Mouse (Mus musculus) liver, embryonic 15.5 days (tissue): ENCODE data around the gene Odaph. TPM values are rescaled to one million over a fixed set of nuclear protein-coding genes. Genes with fewer than 3 reads are reported as not detected.
"Not testable (repeated sequence)": the region's sequence is repeated elsewhere in the genome, so short reads cannot be mapped to it uniquely, and the experiment has no call there.

Experiments used
- ATAC-seq: fragments of 200-750 bp; cut with Nextera tagmentation; 2 replicates; pipeline ENCODE4 v1.8.0; 2017; ENCODE audit warnings: moderate number of reproducible peaks, mild to moderate bottlenecking, moderate library complexity; ENCODE audit not compliant: insufficient read depth
- H3K27ac ChIP-seq: fragments of 300-500 bp; sonication (generic); replicated peaks from 2 replicates; pipeline ENCODE4 v1.5.1; 2015; ENCODE audit warnings: mild to moderate bottlenecking, inconsistent platforms
- H3K27me3 ChIP-seq: fragments of 300-500 bp; sonication (generic); 2 replicates; pipeline ENCODE4 v1.6.1; 2015; ENCODE audit warnings: mild to moderate bottlenecking, inconsistent platforms
- H3K36me3 ChIP-seq: fragments of 300-500 bp; sonication (generic); replicated peaks from 2 replicates; pipeline ENCODE4 v1.6.1; 2015; ENCODE audit warnings: moderate library complexity, mild to moderate bottlenecking, inconsistent platforms
- H3K4me1 ChIP-seq: fragments of 300-500 bp; sonication (generic); replicated peaks from 2 replicates; pipeline ENCODE4 v1.6.1; 2015; ENCODE audit warnings: inconsistent platforms
- H3K4me2 ChIP-seq: fragments of 300-500 bp; sonication (generic); 2 replicates; pipeline ENCODE4 v1.6.1; 2015; ENCODE audit warnings: moderate library complexity, mild to moderate bottlenecking, inconsistent platforms
- H3K4me3 ChIP-seq: fragments of 300-500 bp; sonication (generic); replicated peaks from 2 replicates; pipeline ENCODE4 v1.5.1; 2015; ENCODE audit warnings: mild to moderate bottlenecking, inconsistent platforms
- H3K9ac ChIP-seq: fragments of 300-500 bp; sonication (generic); 2 replicates; pipeline ENCODE4 v1.6.1; 2015; ENCODE audit warnings: moderate library complexity, mild to moderate bottlenecking, inconsistent platforms
- H3K9me3 ChIP-seq: fragments of 300-500 bp; sonication (generic); replicated peaks from 2 replicates; pipeline ENCODE4 v1.6.1; 2016; ENCODE audit warnings: inconsistent platforms
- WGBS: fragments of 180-500 bp; shearing (Covaris S2); methylation state at CpG from one replicate; pipeline ENCODE4 v1.1.7; 2015; ENCODE audit warnings: mixed read lengths; ENCODE audit not compliant: insufficient replicate concordance; 5-methylcytosine and 5-hydroxymethylcytosine counted together
- polyA plus RNA-seq: library from polyadenylated mRNA; unstranded; fragments of >200 nt; fragmentation: Nextera tagmentation; extraction: Ambion mirVana; gene quantifications from 2 replicates; pipeline ENCODE4 v1.2.1, GENCODE M21; 2015

Odaph gene
- polyA plus RNA-seq = not detected in 2 replicates

DNA sequence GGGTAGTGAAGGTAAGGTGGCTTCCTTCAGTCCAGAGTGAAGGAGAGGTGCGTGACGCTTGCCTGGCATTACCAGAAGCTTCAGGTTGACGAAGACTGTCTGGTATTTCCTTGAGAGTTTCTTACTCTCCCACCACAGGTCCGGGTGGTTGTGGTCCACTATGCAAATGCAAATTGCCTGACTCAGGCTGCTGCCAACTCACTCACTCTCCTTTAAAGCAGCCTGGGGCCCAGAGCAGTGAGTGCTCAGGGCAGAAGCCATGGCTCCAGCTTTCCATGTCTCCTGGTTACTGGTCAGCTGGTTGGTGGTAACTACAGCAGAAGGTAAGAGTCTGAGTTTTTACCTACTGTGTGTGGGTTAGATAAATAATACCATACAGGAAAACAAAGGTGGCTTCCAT lies at the start of gene Odaph:
TSS of gene Odaph (plus strand) at position 240 of the 400 bp plus-strand sequence.
- no peaks in the 10 kb centered on the region for H3K27me3 ChIP-seq
- WGBS = 66% methylated on average over 4 of the region's 4 CpGs
- ATAC-seq = no peak
- no peak within 1 kb of the TSS for H3K4me2 ChIP-seq
- H3K4me1 ChIP-seq = no peaks in the 10 kb centered on the region
- no peaks in the 10 kb centered on the region for H3K9me3 ChIP-seq
- H3K4me3 ChIP-seq = no peak within 1 kb of the TSS
- no peak within 1 kb of the TSS for H3K9ac ChIP-seq
- no peak within 1 kb of the TSS for H3K27ac ChIP-seq
- no peaks in the 10 kb centered on the region for H3K36me3 ChIP-seq

DNA sequence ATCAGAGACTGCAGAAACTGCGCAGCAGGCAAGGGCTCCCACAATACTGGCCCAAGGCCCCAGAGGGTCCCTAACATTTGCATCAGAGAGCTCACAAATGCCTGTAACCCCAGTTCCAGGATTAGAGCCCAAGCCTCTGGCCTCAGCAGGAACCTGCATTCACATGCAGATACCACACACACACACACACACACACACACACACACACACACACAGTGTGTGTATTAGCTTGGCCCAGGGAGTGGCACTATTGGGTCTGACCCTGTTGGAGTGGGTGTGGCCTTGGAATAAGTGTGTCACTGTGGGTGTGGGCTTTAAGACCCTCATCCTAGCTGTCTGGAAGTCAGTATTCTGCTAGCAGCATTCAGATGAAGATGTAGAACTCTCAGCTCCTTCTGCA lies 41.7 kb upstream of the Odaph start:
- peaks cover 57% of the 10 kb centered on the region for H3K36me3 ChIP-seq
- ATAC-seq, H3K4me1 ChIP-seq, H3K27ac ChIP-seq, H3K4me2 ChIP-seq, H3K4me3 ChIP-seq, H3K9ac ChIP-seq, H3K27me3 ChIP-seq, H3K9me3 ChIP-seq: not testable (repeated sequence)
- WGBS = 90% methylated on average over 1 of the region's 1 CpGs

GRCm38 (mm10) chr5:91947008-91947407 lies 40.3 kb upstream of the Odaph start:
- Histone ChIP-seq H3K36me3 (peaks cover 70% of the 10 kb centered on the region), H3K27ac (no peak overlapping the region), H3K9ac (no peak overlapping the region), H3K27me3 (no peaks in the 10 kb centered on the region), H3K4me3 (no peak overlapping the region), H3K9me3 (no peaks in the 10 kb centered on the region), H3K4me2 (no peak overlapping the region), H3K4me1 (no peaks in the 10 kb centered on the region)
- no peak for ATAC-seq
- 91% methylated on average over 4 of the region's 4 CpGs for whole genome bisulfite sequencing

- WGBS = 87% methylated on average over 7 of the region's 7 CpGs
- ATAC-seq = no peak
- H3K9ac ChIP-seq = no peak overlapping the region
Measured at GRCm38 (mm10) chr5:91949441-91949840, 37.8 kb upstream of the Odaph start.

GRCm38 (mm10) chr5:91951404-91951803 lies 35.9 kb upstream of the Odaph start:
- ATAC-seq = no peak
- no peak overlapping the region for H3K4me2 ChIP-seq
- H3K27me3 ChIP-seq = no peaks in the 10 kb centered on the region
- no peak overlapping the region for H3K9ac ChIP-seq
- no peaks in the 10 kb centered on the region for H3K4me1 ChIP-seq
- no peak overlapping the region for H3K27ac ChIP-seq
- peaks cover 81% of the 10 kb centered on the region for H3K36me3 ChIP-seq
- H3K9me3 ChIP-seq = no peaks in the 10 kb centered on the region
- no peak overlapping the region for H3K4me3 ChIP-seq

More at GRCm38 (mm10) chr5:91949441-91949840, 37.8 kb upstream of the Odaph start:
- H3K4me1 ChIP-seq = no peaks in the 10 kb centered on the region
- no peaks in the 10 kb centered on the region for H3K27me3 ChIP-seq
- peaks cover 85% of the 10 kb centered on the region for H3K36me3 ChIP-seq
- no peaks in the 10 kb centered on the region for H3K9me3 ChIP-seq
- H3K27ac ChIP-seq = no peak overlapping the region
- no peak overlapping the region for H3K4me3 ChIP-seq
- H3K4me2 ChIP-seq = no peak overlapping the region

- Histone ChIP-seq H3K4me3 (no peak overlapping the region), H3K27me3 (no peaks in the 10 kb centered on the region), H3K4me1 (peaks cover 46% of the 10 kb centered on the region), H3K36me3 (peaks cover 48% of the 10 kb centered on the region), H3K27ac (peak overlapping the region; percentile 35; the same call in 1 of the 2 replicates), H3K4me2 (no peak overlapping the region), H3K9me3 (no peaks in the 10 kb centered on the region), H3K9ac (no peak overlapping the region)
- ATAC-seq = no peak
- 54% methylated on average over 3 of the region's 3 CpGs for WGBS
Measured at GRCm38 (mm10) chr5:91956991-91957760, 30.1 kb upstream of the Odaph start.

GRCm38 (mm10) chr5:91959096-91959495 lies 28.2 kb upstream of the Odaph start:
- Histone ChIP-seq H3K4me3 (no peak overlapping the region), H3K9me3 (no peaks in the 10 kb centered on the region), H3K27ac (no peak overlapping the region), H3K36me3 (peaks cover 31% of the 10 kb centered on the region), H3K4me1 (peaks cover 55% of the 10 kb centered on the region), H3K27me3 (no peaks in the 10 kb centered on the region), H3K9ac (no peak overlapping the region), H3K4me2 (peak overlapping the region; percentile 29)
- no peak for ATAC-seq
- WGBS = 13% methylated on average over 1 of the region's 1 CpGs

- 89% methylated on average over 1 of the region's 1 CpGs for WGBS
- Histone ChIP-seq H3K9ac (no peak overlapping the region; the same call in 1 of the 2 replicates), H3K4me3 (peak overlapping the region; percentile 75), H3K9me3 (no peaks in the 10 kb centered on the region), H3K27me3 (no peaks in the 10 kb centered on the region), H3K27ac (peak overlapping the region; percentile 98), H3K36me3 (peaks cover 24% of the 10 kb centered on the region), H3K4me1 (peaks cover 57% of the 10 kb centered on the region), H3K4me2 (peak overlapping the region; percentile 76)
- no peak for ATAC-seq
Measured at GRCm38 (mm10) chr5:91959986-91960385, 27.3 kb upstream of the Odaph start.

- peak overlapping the region; percentile 81 for H3K9ac ChIP-seq
- peak overlapping the region; percentile 76 for H3K4me2 ChIP-seq
- H3K36me3 ChIP-seq = peaks cover 20% of the 10 kb centered on the region
- peak overlapping the region; percentile 75 for H3K4me3 ChIP-seq
- peak overlapping the region; percentile 98 for H3K27ac ChIP-seq
- peaks cover 57% of the 10 kb centered on the region for H3K4me1 ChIP-seq
- 11% methylated on average over 3 of the region's 3 CpGs for WGBS
- no peaks in the 10 kb centered on the region for H3K27me3 ChIP-seq
- H3K9me3 ChIP-seq = no peaks in the 10 kb centered on the region
- ATAC-seq = peak; percentile 53
Measured at GRCm38 (mm10) chr5:91960606-91961254, 26.5 kb upstream of the Odaph start.

DNA sequence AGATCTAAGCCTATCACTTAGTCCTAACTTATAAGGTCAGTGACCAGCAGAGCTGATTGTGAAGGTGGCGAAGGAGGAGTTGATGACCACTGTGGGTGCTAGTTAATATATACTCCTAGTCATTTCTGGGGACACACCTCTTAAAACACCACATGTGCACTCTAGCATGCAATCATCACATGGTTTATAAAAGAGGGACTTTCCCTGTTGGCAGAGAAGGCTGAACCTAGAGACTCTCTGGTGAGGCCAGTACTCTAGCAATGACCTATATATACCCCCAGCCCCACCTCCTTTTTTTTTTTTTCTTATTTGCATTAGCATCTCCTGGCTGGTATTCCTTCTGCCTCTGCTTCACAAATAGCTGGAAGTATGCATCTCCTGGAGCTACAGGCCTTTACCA lies 25.9 kb upstream of the Odaph start:
- peaks cover 17% of the 10 kb centered on the region for H3K36me3 ChIP-seq
- H3K9ac ChIP-seq = peak overlapping the region; percentile 81
- H3K9me3 ChIP-seq = no peaks in the 10 kb centered on the region
- peaks cover 57% of the 10 kb centered on the region for H3K4me1 ChIP-seq
- H3K4me3 ChIP-seq = peak overlapping the region; percentile 75
- peak overlapping the region; percentile 76 for H3K4me2 ChIP-seq
- ATAC-seq = no peak
- H3K27me3 ChIP-seq = no peaks in the 10 kb centered on the region
- H3K27ac ChIP-seq = peak overlapping the region; percentile 98
- 49% methylated on average over 1 of the region's 1 CpGs for WGBS

GRCm38 (mm10) chr5:91962259-91962638 lies 25.0 kb upstream of the Odaph start:
- H3K4me2 ChIP-seq = peak overlapping the region; percentile 76
- peaks cover 9% of the 10 kb centered on the region for H3K36me3 ChIP-seq
- ATAC-seq = 0 out of 2 replicates have a peak, but pooled peaks have one; percentile 2
- peaks cover 53% of the 10 kb centered on the region for H3K4me1 ChIP-seq
- peak overlapping the region; percentile 98 for H3K27ac ChIP-seq
- peak overlapping the region; percentile 75 for H3K4me3 ChIP-seq
- H3K9me3 ChIP-seq = no peaks in the 10 kb centered on the region
- no peaks in the 10 kb centered on the region for H3K27me3 ChIP-seq
- peak overlapping the region; percentile 81 for H3K9ac ChIP-seq
- WGBS = 0% methylated on average over 14 of the region's 14 CpGs
